9 mouse cellular contexts compared by ENCODE assay signal in genomic region chr12:4507461-4507860, GRCm38 (mm10). TPM values are rescaled to one million over a fixed set of nuclear protein-coding genes. Genes with fewer than 3 reads are reported as not detected.
A peak's percentile ranks its signal among the peaks of the same experiment; 100 is the strongest.
DNase-seq lines count a peak whose midpoint lies in the region; ATAC-seq and TF ChIP-seq lines count a peak whose summit lies in the region.
"Had no signal": no experiment of that assay in that cellular context is flagged by ENCODE, and none has a peak within 500 bp of the region (broad histone marks: within the 10 kb centered on the region; RNA-seq: fewer than 3 reads in every experiment).

No protein-coding gene starts in this region.

- H3K27me3 ChIP-seq in forebrain, postnatal 0 days (ENCODE audit: insufficient read depth, low read length) = no peaks in the 10 kb centered on the region
- H3K27me3 ChIP-seq in forebrain, embryonic 11.5 days (ENCODE audit: control insufficient read depth, insufficient read depth, low read length) = no peaks in the 10 kb centered on the region
- H3K27me3 ChIP-seq in neural tube, embryonic 14.5 days (ENCODE audit: control insufficient read depth, insufficient read depth, low read length) = no peaks in the 10 kb centered on the region

- peak overlapping the region; percentile 2; the same call in 1 of the 2 replicates for H3K27ac ChIP-seq in forebrain, postnatal 0 days (ENCODE audit: low read depth, low read length)
- no peak overlapping the region for H3K27ac ChIP-seq in forebrain, embryonic 11.5 days (ENCODE audit: low read depth, low read length)
- peak overlapping the region; percentile 19; the same call in 1 of the 2 replicates for H3K27ac ChIP-seq in bone marrow macrophage, adult 2 months (ENCODE audit: insufficient read depth, low read depth, low read length)
- no peak overlapping the region for H3K27ac ChIP-seq in neural tube, embryonic 14.5 days (ENCODE audit: low read depth, low read length)

- no peak overlapping the region for H3K4me3 ChIP-seq in forebrain, postnatal 0 days (ENCODE audit: low read depth, low read length)
- H3K4me3 ChIP-seq in forebrain, embryonic 11.5 days (ENCODE audit: low read depth, low read length) = no peak overlapping the region
- H3K4me3 ChIP-seq in bone marrow macrophage, adult 2 months (ENCODE audit: insufficient read depth, low read length) = no peak overlapping the region
- no peak overlapping the region for H3K4me3 ChIP-seq in neural tube, embryonic 14.5 days (ENCODE audit: low read depth, low read length)
- H3K4me3 ChIP-seq: erythroblast, embryonic 14.5 days had no signal

- TF ChIP-seq CTCF in forebrain, postnatal 0 days (IDR thresholded peaks at IDR 0.05; ENCODE audit: low read depth) = no peak
- TF ChIP-seq CTCF in bone marrow macrophage, adult 2 months (IDR thresholded peaks at IDR 0.05; ENCODE audit: low read depth, low read length) = no peak

- H3K36me3 ChIP-seq in forebrain, postnatal 0 days (ENCODE audit: insufficient read depth) = no peaks in the 10 kb centered on the region
- H3K36me3 ChIP-seq in forebrain, embryonic 11.5 days (ENCODE audit: control insufficient read depth, insufficient read depth, low read length) = no peaks in the 10 kb centered on the region
- H3K36me3 ChIP-seq in neural tube, embryonic 14.5 days (ENCODE audit: control insufficient read depth, insufficient read depth, low read length) = no peaks in the 10 kb centered on the region

- ATAC-seq in forebrain, postnatal 0 days = peak; percentile 74
- no peak for ATAC-seq in forebrain, embryonic 11.5 days (replicated peaks; ENCODE audit: low FRiP score)
- peak; percentile 87 for ATAC-seq in neural tube, embryonic 14.5 days (ENCODE audit: low read depth)

- no peaks in the 10 kb centered on the region for H3K9me3 ChIP-seq in forebrain, postnatal 0 days (ENCODE audit: low read length)
- H3K9me3 ChIP-seq in forebrain, embryonic 11.5 days (ENCODE audit: control insufficient read depth, low read length) = no peaks in the 10 kb centered on the region
- no peaks in the 10 kb centered on the region for H3K9me3 ChIP-seq in neural tube, embryonic 14.5 days (ENCODE audit: control insufficient read depth, low read length)

- DNase-seq in forebrain, postnatal 0 days = peak; percentile 45
- no peak for DNase-seq in forebrain, embryonic 11.5 days (ENCODE audit: low spot score)
- DNase-seq in layer of hippocampus, adult 9-11 months = peak; percentile 66
- DNase-seq in thymus, postnatal 10 days (ENCODE audit: low spot score in 2 of 2) = no peak
- no peak for DNase-seq in adrenal gland, postnatal 4 days (ENCODE audit: low spot score in 2 of 2)
- DNase-seq in kidney, postnatal 36 days = no peak

- WGBS in forebrain, postnatal 0 days = 13% methylated on average over 6 of the region's 6 CpGs
- WGBS in forebrain, embryonic 11.5 days = 19% methylated on average over 6 of the region's 6 CpGs
- WGBS in neural tube, embryonic 14.5 days = 6% methylated on average over 6 of the region's 6 CpGs

- no peak for TF ChIP-seq POLR2A in bone marrow macrophage, adult 2 months (IDR thresholded peaks at IDR 0.05; ENCODE audit: borderline replicate concordance, low read depth, low read length)

- H3K4me2 ChIP-seq in forebrain, postnatal 0 days (ENCODE audit: low read depth) = no peak overlapping the region
- no peak overlapping the region for H3K4me2 ChIP-seq in forebrain, embryonic 11.5 days (ENCODE audit: low read depth, low read length, severe bottlenecking)
- H3K4me2 ChIP-seq in neural tube, embryonic 14.5 days (ENCODE audit: low read depth, low read length) = no peak overlapping the region

- no peak overlapping the region for H3K9ac ChIP-seq in forebrain, postnatal 0 days
- no peak overlapping the region for H3K9ac ChIP-seq in forebrain, embryonic 11.5 days (ENCODE audit: low read length)
- H3K9ac ChIP-seq in neural tube, embryonic 14.5 days (replicated peaks; ENCODE audit: low read depth, low read length) = no peak overlapping the region

- peaks cover 13% of the 10 kb centered on the region for H3K4me1 ChIP-seq in forebrain, postnatal 0 days (ENCODE audit: insufficient read depth)
- 0 out of 2 replicates have a peak, but pooled peaks cover 1% of the 10 kb centered on the region for H3K4me1 ChIP-seq in forebrain, embryonic 11.5 days (replicated peaks; ENCODE audit: control insufficient read depth, insufficient read depth, low read length)
- peaks cover 28% of the 10 kb centered on the region for H3K4me1 ChIP-seq in bone marrow macrophage, adult 2 months (ENCODE audit: control insufficient read depth, insufficient read depth, low read length)
- H3K4me1 ChIP-seq in neural tube, embryonic 14.5 days (ENCODE audit: control insufficient read depth, insufficient read depth, low read length) = 0 out of 2 replicates have a peak, but pooled peaks cover 3% of the 10 kb centered on the region

RNA-seq across cellular contexts. Expression of gene Ncoa1, which starts 30.5 kb away (rescaled TPM):
- total RNA-seq in forebrain, postnatal 0 days (2014; rRNA removed) = 43.2 and 46.1 TPM in 2 replicates
- polyA plus RNA-seq in forebrain, postnatal 0 days (2015; fragmentation: Nextera tagmentation; extraction: Ambion mirVana) = 15.5 and 20.2 TPM in 2 replicates
- 9.0 and 9.2 TPM in 2 replicates for polyA plus RNA-seq in forebrain, embryonic 11.5 days (2014; fragmentation: Nextera tagmentation; extraction: Ambion mirVana)
- polyA plus RNA-seq in bone marrow macrophage, adult 2 months (2012; ENCODE audit: insufficient read depth, insufficient read length, missing spikeins) = 32.6 and 35.2 TPM in 2 replicates
- 19.0 and 24.0 TPM in 2 replicates for polyA plus RNA-seq in neural tube, embryonic 14.5 days (2014; fragmentation: Nextera tagmentation; extraction: Ambion mirVana)
- total RNA-seq in adrenal gland, postnatal 4 days (2021) = 10 to 100 TPM; 47.5 to 48.2 TPM

Comparison
In these comparisons a context has a peak if more than half of its experiments do, and no peak if none do; other contexts are left out.
1. DNase-seq: peak in forebrain, postnatal 0 days (single experiment) and layer of hippocampus, adult 9-11 months (single experiment); none in forebrain, embryonic 11.5 days (single experiment), thymus, postnatal 10 days (0 of 2), adrenal gland, postnatal 4 days (0 of 2) and kidney, postnatal 36 days (0 of 2).
2. H3K27ac ChIP-seq: peak in forebrain, postnatal 0 days (single experiment) and bone marrow macrophage, adult 2 months (single experiment); none in forebrain, embryonic 11.5 days (single experiment) and neural tube, embryonic 14.5 days (single experiment).